Mouse (Mus musculus) liver, embryonic 14.5 days (tissue): ENCODE results near the gene Pigh. TPM values are rescaled to one million over a fixed set of nuclear protein-coding genes. Genes with fewer than 3 reads are reported as not detected.

Source experiments
- ATAC-seq: fragments of 200-750 bp; cut with Nextera tagmentation; 2 replicates; pipeline ENCODE4 v1.8.0; 2017; ENCODE audit warnings: moderate number of reproducible peaks, mild to moderate bottlenecking, moderate library complexity; ENCODE audit not compliant: insufficient read depth
- DNase-seq, 3 experiments: peaks; one replicate each; pipeline ENCODE4 v3.0.0-alpha.2; 2012 to 2013; ENCODE audit warnings: low read depth in 3 of 3, low spot score in 3 of 3
- H3K27ac ChIP-seq: fragments of 300-500 bp; sonication (generic); 2 replicates; pipeline ENCODE4 v1.5.1; 2014; ENCODE audit warnings: moderate library complexity, mild to moderate bottlenecking, control low read depth, inconsistent platforms
- H3K27me3 ChIP-seq: fragments of 300-500 bp; sonication (generic); 2 replicates; pipeline ENCODE4 v1.6.1; 2014; ENCODE audit warnings: mild to moderate bottlenecking, low read length, moderate library complexity; ENCODE audit not compliant: control insufficient read depth, insufficient read depth
- H3K36me3 ChIP-seq: fragments of 300-500 bp; sonication (generic); replicated peaks from 2 replicates; pipeline ENCODE4 v1.6.1; 2014; ENCODE audit warnings: low read depth; ENCODE audit not compliant: control insufficient read depth, insufficient read depth
- H3K4me1 ChIP-seq, 2 experiments: fragments of 200-500 bp in 1 of 2; fragments of 300-500 bp in 1 of 2; sonication (generic) in 1 of 2; replicated peaks; 2 replicates each; pipeline ENCODE4 v1.6.1; 2012 to 2014; ENCODE audit warnings: antibody characterized with exemption in 1 of 2, inconsistent platforms in 1 of 2, low read length in 1 of 2; ENCODE audit not compliant: control insufficient read depth in 2 of 2, insufficient read depth in 2 of 2
- H3K4me2 ChIP-seq: fragments of 300-500 bp; sonication (generic); 2 replicates; pipeline ENCODE4 v1.6.1; 2014; ENCODE audit warnings: low read depth, mild to moderate bottlenecking, control low read depth, moderate library complexity
- H3K4me3 ChIP-seq, 2 experiments: fragments of 200-500 bp in 1 of 2; fragments of 300-500 bp in 1 of 2; sonication (generic) in 1 of 2; 2 replicates each; pipeline ENCODE4 v1.5.1; 2012 to 2014; ENCODE audit warnings: low read depth in 2 of 2, low read length in 2 of 2, mild to moderate bottlenecking in 2 of 2, control low read depth in 1 of 2, inconsistent platforms in 1 of 2, moderate library complexity in 1 of 2; ENCODE audit not compliant: insufficient read depth in 1 of 2
- H3K9ac ChIP-seq: fragments of 300-500 bp; sonication (generic); replicated peaks from 2 replicates; pipeline ENCODE4 v1.6.1; 2014; ENCODE audit warnings: mild to moderate bottlenecking, control low read depth, moderate library complexity
- H3K9me3 ChIP-seq: fragments of 300-500 bp; sonication (generic); 2 replicates; pipeline ENCODE4 v1.6.1; 2016; ENCODE audit warnings: low read length, mixed read lengths; ENCODE audit not compliant: control insufficient read depth
- CTCF ChIP-seq: IDR thresholded peaks from 2 replicates; pipeline ENCODE4 v1.5.1; 2016; ENCODE audit warnings: antibody characterized with exemption, low read depth, control low read depth
- EP300 ChIP-seq: IDR thresholded peaks from 2 replicates; pipeline ENCODE4 v1.6.1; 2016; ENCODE audit warnings: antibody characterized with exemption, low read depth
- WGBS: fragments of 180-500 bp; shearing (Covaris S2); extraction: QIAGEN DNeasy Blood & Tissue Kit; methylation state at CpG from one replicate; pipeline ENCODE4 v1.1.7; 2014; ENCODE audit not compliant: insufficient replicate concordance; 5-methylcytosine and 5-hydroxymethylcytosine counted together
- polyA plus RNA-seq, 2 experiments: library from polyadenylated mRNA; depleted of rRNA in 1 of 2; stranded (reverse) in 1 of 2; unstranded in 1 of 2; fragments of >200 nt; fragmentation: Nextera tagmentation in 1 of 2; extraction: Ambion mirVana in 1 of 2; gene quantifications; 2 replicates each; pipeline versions ENCODE4 v1.2.1 to v1.2.3; 2012 to 2014

The Pigh gene
- polyA plus RNA-seq, 2 experiments = 3.1 to 5.5 TPM

DNA sequence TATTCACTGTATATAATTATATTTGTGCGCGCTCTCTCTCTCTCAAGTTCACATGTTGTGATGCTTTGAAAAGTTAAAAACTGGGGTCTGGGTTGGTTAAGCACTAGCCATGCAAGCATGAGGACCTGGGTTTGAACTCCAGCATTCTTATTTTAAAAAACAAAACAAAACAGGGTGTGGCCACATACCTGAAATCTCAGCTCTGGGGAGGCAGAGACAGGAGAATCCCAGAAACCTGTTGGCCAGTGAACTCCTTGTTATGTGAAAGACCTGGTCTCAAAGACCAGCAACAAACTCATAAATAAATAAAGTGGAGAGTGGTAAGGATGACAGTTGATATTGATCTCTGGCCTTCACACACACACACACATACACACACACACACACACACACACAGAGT lies 55.1 kb downstream of the Pigh start:
- no peak for ATAC-seq
- WGBS = 91% methylated on average over 2 of the region's 2 CpGs

More for the DNA sequence above, 55.1 kb downstream of the Pigh start:
- Histone ChIP-seq H3K4me1 (no peaks in the 10 kb centered on the region), H3K9ac (no peak overlapping the region), H3K27me3 (peaks cover 19% of the 10 kb centered on the region), H3K36me3 (no peaks in the 10 kb centered on the region), H3K27ac (no peak overlapping the region), H3K9me3 (no peaks in the 10 kb centered on the region), H3K4me2 (no peak overlapping the region), H3K4me3 (no peak overlapping the region)
- DNase-seq = no peak
- TF ChIP-seq EP300 (no peak), CTCF (no peak)

Other genes starting within 250 kb of the Pigh start
- 9.7 and 15.2 TPM in 2 replicates for gene Atp6v1d, start 228.0 kb downstream of the Pigh start, polyA plus RNA-seq (2012; rRNA removed)
- 29.6 and 34.4 TPM in 2 replicates for gene Atp6v1d, start 228.0 kb downstream of the Pigh start, polyA plus RNA-seq (2014; fragmentation: Nextera tagmentation; extraction: Ambion mirVana)
- 16.5 and 49.6 TPM in 2 replicates for gene Eif2s1, start 227.8 kb downstream of the Pigh start, polyA plus RNA-seq (2012; rRNA removed)
- 184 and 198 TPM in 2 replicates for gene Eif2s1, start 227.8 kb downstream of the Pigh start, polyA plus RNA-seq (2014; fragmentation: Nextera tagmentation; extraction: Ambion mirVana)
- gene Plek2, start 182.7 kb downstream of the Pigh start, polyA plus RNA-seq (2012; rRNA removed) = 18.7 and 21.5 TPM in 2 replicates
- gene Plek2, start 182.7 kb downstream of the Pigh start, polyA plus RNA-seq (2014; fragmentation: Nextera tagmentation; extraction: Ambion mirVana) = 51.0 and 51.5 TPM in 2 replicates
- 2.0 and 2.4 TPM in 2 replicates for gene Tmem229b, start 82.0 kb downstream of the Pigh start, polyA plus RNA-seq (2012; rRNA removed)
- gene Tmem229b, start 82.0 kb downstream of the Pigh start, polyA plus RNA-seq (2014; fragmentation: Nextera tagmentation; extraction: Ambion mirVana) = 2.0 and 2.7 TPM in 2 replicates
- gene Plekhh1, start 60.5 kb downstream of the Pigh start, polyA plus RNA-seq (2012; rRNA removed) = 0.14 and 0.15 TPM in 2 replicates
- 0.05 TPM in 1 of 2 replicates, not detected in the other for gene Plekhh1, start 60.5 kb downstream of the Pigh start, polyA plus RNA-seq (2014; fragmentation: Nextera tagmentation; extraction: Ambion mirVana)
- 0.04 TPM in 1 of 2 replicates, not detected in the other for gene Arg2, start 41.1 kb upstream of the Pigh start, polyA plus RNA-seq (2012; rRNA removed)
- gene Arg2, start 41.1 kb upstream of the Pigh start, polyA plus RNA-seq (2014; fragmentation: Nextera tagmentation; extraction: Ambion mirVana) = 0.09 TPM in 1 of 2 replicates, not detected in the other
- gene Vti1b, start 83.0 kb upstream of the Pigh start, polyA plus RNA-seq (2012; rRNA removed) = 9.5 and 16.0 TPM in 2 replicates
- gene Vti1b, start 83.0 kb upstream of the Pigh start, polyA plus RNA-seq (2014; fragmentation: Nextera tagmentation; extraction: Ambion mirVana) = 34.9 and 35.2 TPM in 2 replicates
- gene Rdh11, start 102.6 kb upstream of the Pigh start, polyA plus RNA-seq (2012; rRNA removed) = 13.3 and 16.0 TPM in 2 replicates
- gene Rdh11, start 102.6 kb upstream of the Pigh start, polyA plus RNA-seq (2014; fragmentation: Nextera tagmentation; extraction: Ambion mirVana) = 18.5 and 21.9 TPM in 2 replicates
- gene Rdh12, start 119.3 kb upstream of the Pigh start, polyA plus RNA-seq (2012; rRNA removed) = 0.25 and 0.31 TPM in 2 replicates
- gene Rdh12, start 119.3 kb upstream of the Pigh start, polyA plus RNA-seq (2014; fragmentation: Nextera tagmentation; extraction: Ambion mirVana) = 0.37 and 0.40 TPM in 2 replicates
- gene Zfyve26, start 206.7 kb upstream of the Pigh start, polyA plus RNA-seq (2012; rRNA removed) = 7.7 and 12.5 TPM in 2 replicates
- 7.0 and 7.6 TPM in 2 replicates for gene Zfyve26, start 206.7 kb upstream of the Pigh start, polyA plus RNA-seq (2014; fragmentation: Nextera tagmentation; extraction: Ambion mirVana)
- 1.6 and 2.3 TPM in 2 replicates for gene Rad51b, start 207.6 kb upstream of the Pigh start, polyA plus RNA-seq (2012; rRNA removed)
- 5.1 and 5.5 TPM in 2 replicates for gene Rad51b, start 207.6 kb upstream of the Pigh start, polyA plus RNA-seq (2014; fragmentation: Nextera tagmentation; extraction: Ambion mirVana)